Mouse (Mus musculus) MEL (cell line): ENCODE results near the gene Gm20481. TPM values are rescaled to one million over a fixed set of nuclear protein-coding genes. Genes with fewer than 3 reads are reported as not detected.

Source experiments
- DNase-seq: peaks from one replicate; pipeline ENCODE4 v3.0.0; 2011; ENCODE audit warnings: low read depth, low spot score
- H3K27ac ChIP-seq: 2 replicates; pipeline ENCODE4 v1.5.1; 2012; ENCODE audit warnings: low read depth, mild to moderate bottlenecking, control low read depth, low read length, moderate library complexity; ENCODE audit not compliant: control insufficient read depth
- H3K27me3 ChIP-seq, 2 experiments: fragments of 150-350 bp in 1 of 2; sonication (generic) in 1 of 2; 2 replicates each; pipeline ENCODE4 v1.6.1; 2012; ENCODE audit warnings: low read length in 2 of 2, mild to moderate bottlenecking in 2 of 2, improper control_type of control experiment in 1 of 2, moderate library complexity in 1 of 2; ENCODE audit not compliant: insufficient read depth in 2 of 2, control insufficient read depth in 1 of 2
- H3K36me3 ChIP-seq, 2 experiments: 2 replicates each; pipeline ENCODE4 v1.6.1; 2012 to 2014; ENCODE audit warnings: low read length in 2 of 2, improper control_type of control experiment in 1 of 2, inconsistent platforms in 1 of 2, mild to moderate bottlenecking in 1 of 2; ENCODE audit not compliant: insufficient read depth in 2 of 2, control insufficient read depth in 1 of 2
- H3K4me1 ChIP-seq, 2 experiments: fragments of 150-350 bp in 1 of 2; sonication (generic) in 1 of 2; 2 replicates each; pipeline ENCODE4 v1.6.1; 2012; ENCODE audit warnings: low read length in 2 of 2, improper control_type of control experiment in 1 of 2, mild to moderate bottlenecking in 1 of 2; ENCODE audit not compliant: insufficient read depth in 2 of 2, control insufficient read depth in 1 of 2
- H3K4me3 ChIP-seq, 2 experiments: fragments of 150-350 bp in 1 of 2; sonication (generic) in 1 of 2; 2 replicates each; pipeline ENCODE4 v1.5.1; 2012; ENCODE audit warnings: low read depth in 2 of 2, low read length in 2 of 2, mild to moderate bottlenecking in 2 of 2, moderate library complexity in 2 of 2, control low read depth in 1 of 2, improper control_type of control experiment in 1 of 2; ENCODE audit not compliant: control insufficient read depth in 1 of 2, insufficient read depth in 1 of 2
- H3K79me2 ChIP-seq: 2 replicates; pipeline ENCODE4 v1.6.1; 2012; ENCODE audit warnings: mild to moderate bottlenecking, low read length, moderate library complexity; ENCODE audit not compliant: control insufficient read depth, poor library complexity, insufficient read depth
- H3K9ac ChIP-seq: 2 replicates; pipeline ENCODE4 v1.6.1; 2012; ENCODE audit warnings: low read depth, mild to moderate bottlenecking, control low read depth, low read length, moderate library complexity; ENCODE audit not compliant: control insufficient read depth, poor library complexity, severe bottlenecking
- H3K9me3 ChIP-seq: fragments of 150-350 bp; sonication (generic); replicated peaks from 2 replicates; pipeline ENCODE4 v1.6.1; 2012; ENCODE audit warnings: mild to moderate bottlenecking, low read length, improper control_type of control experiment, moderate library complexity; ENCODE audit not compliant: insufficient read depth
- CHD1 ChIP-seq: IDR thresholded peaks from 2 replicates; pipeline ENCODE4 v1.6.1; 2012; ENCODE audit warnings: low read depth, mild to moderate bottlenecking, inconsistent platforms, low read length, improper control_type of control experiment
- CHD2 ChIP-seq: IDR thresholded peaks from 2 replicates; pipeline ENCODE4 v1.6.1; 2011; ENCODE audit warnings: low read length, improper control_type of control experiment
- CTCF ChIP-seq, 3 experiments: IDR thresholded peaks in 2 of 3; conservative IDR thresholded peaks in 1 of 3; 2 replicates each; pipeline ENCODE4 v1.5.1; 2011 to 2012; ENCODE audit warnings: low read length in 3 of 3, low read depth in 2 of 3, mild to moderate bottlenecking in 2 of 3, improper control_type of control experiment in 1 of 3, inconsistent platforms in 1 of 3, mixed read lengths in 1 of 3, moderate library complexity in 1 of 3; ENCODE audit not compliant: control insufficient read depth in 1 of 3, insufficient read depth in 1 of 3, poor library complexity in 1 of 3, severe bottlenecking in 1 of 3
- E2F4 ChIP-seq: IDR thresholded peaks from 2 replicates; pipeline ENCODE4 v1.6.1; 2011; ENCODE audit warnings: low read depth, low read length, improper control_type of control experiment, borderline replicate concordance
- ETS1 ChIP-seq: IDR thresholded peaks from 2 replicates; pipeline ENCODE4 v1.6.1; 2012; ENCODE audit warnings: low read depth, mild to moderate bottlenecking, inconsistent platforms, low read length, improper control_type of control experiment, moderate library complexity
- GABPA ChIP-seq: IDR thresholded peaks from 2 replicates; pipeline ENCODE4 v1.6.1; 2012; ENCODE audit warnings: low read depth, mild to moderate bottlenecking, inconsistent platforms, low read length, improper control_type of control experiment, moderate library complexity
- JUND ChIP-seq: IDR thresholded peaks from 2 replicates; pipeline ENCODE4 v1.6.1; 2011; ENCODE audit warnings: low read depth, mild to moderate bottlenecking, improper control_type of control experiment, low read length
- MAFK ChIP-seq: IDR thresholded peaks from 2 replicates; pipeline ENCODE4 v1.6.1; 2011; ENCODE audit warnings: low read depth, mild to moderate bottlenecking, low read length, improper control_type of control experiment, borderline replicate concordance
- MAX ChIP-seq: IDR thresholded peaks from 2 replicates; pipeline ENCODE4 v1.6.1; 2011; ENCODE audit warnings: low read length, improper control_type of control experiment
- MXI1 ChIP-seq: IDR thresholded peaks from 2 replicates; pipeline ENCODE4 v1.6.1; 2011; ENCODE audit warnings: mild to moderate bottlenecking, low read depth, low read length, improper control_type of control experiment
- MYB ChIP-seq: IDR thresholded peaks from 2 replicates; pipeline ENCODE4 v1.6.1; 2011; ENCODE audit warnings: mild to moderate bottlenecking, low read depth, low read length, improper control_type of control experiment
- MYC ChIP-seq: IDR thresholded peaks from 2 replicates; pipeline ENCODE4 v1.6.1; 2011; ENCODE audit warnings: low read depth, mild to moderate bottlenecking, low read length, improper control_type of control experiment, moderate library complexity
- NRF1 ChIP-seq: IDR thresholded peaks from 2 replicates; pipeline ENCODE4 v1.6.1; 2014; ENCODE audit warnings: low read depth, mild to moderate bottlenecking, inconsistent platforms, low read length, improper control_type of control experiment, moderate library complexity; ENCODE audit not compliant: poor library complexity, insufficient read depth, severe bottlenecking
- SMC3 ChIP-seq: IDR thresholded peaks from 2 replicates; pipeline ENCODE4 v1.6.1; 2011; ENCODE audit warnings: low read depth, low read length, improper control_type of control experiment
- TAL1 ChIP-seq: IDR thresholded peaks from 2 replicates; pipeline ENCODE4 v1.6.1; 2012; ENCODE audit warnings: mild to moderate bottlenecking, inconsistent platforms, low read length, moderate library complexity, mixed read lengths
- ZNF384 ChIP-seq: IDR thresholded peaks from 2 replicates; pipeline ENCODE4 v1.6.1; 2012; ENCODE audit warnings: low read depth, mild to moderate bottlenecking, inconsistent platforms, low read length, improper control_type of control experiment
- polyA plus RNA-seq, 2 experiments: library from polyadenylated mRNA; stranded (reverse) in 1 of 2; unstranded in 1 of 2; fragments of >175 nt in 1 of 2; fragments of >200 nt in 1 of 2; gene quantifications; 2 replicates each; pipeline versions ENCODE4 v1.2.1 to v1.2.4; 2012; ENCODE audit warnings: low replicate concordance in 2 of 2, low read depth in 1 of 2; ENCODE audit not compliant: insufficient read length in 2 of 2, insufficient read depth in 1 of 2, missing spikeins in 1 of 2
- total RNA-seq: library from RNA; depleted of rRNA; stranded (reverse); fragments of 300-350 nt; gene quantifications from 2 replicates; pipeline ENCODE4 v1.2.3, GENCODE M21; 2012

Gene Gm20481
- total and polyA plus RNA-seq, 3 experiments: not detected

DNA sequence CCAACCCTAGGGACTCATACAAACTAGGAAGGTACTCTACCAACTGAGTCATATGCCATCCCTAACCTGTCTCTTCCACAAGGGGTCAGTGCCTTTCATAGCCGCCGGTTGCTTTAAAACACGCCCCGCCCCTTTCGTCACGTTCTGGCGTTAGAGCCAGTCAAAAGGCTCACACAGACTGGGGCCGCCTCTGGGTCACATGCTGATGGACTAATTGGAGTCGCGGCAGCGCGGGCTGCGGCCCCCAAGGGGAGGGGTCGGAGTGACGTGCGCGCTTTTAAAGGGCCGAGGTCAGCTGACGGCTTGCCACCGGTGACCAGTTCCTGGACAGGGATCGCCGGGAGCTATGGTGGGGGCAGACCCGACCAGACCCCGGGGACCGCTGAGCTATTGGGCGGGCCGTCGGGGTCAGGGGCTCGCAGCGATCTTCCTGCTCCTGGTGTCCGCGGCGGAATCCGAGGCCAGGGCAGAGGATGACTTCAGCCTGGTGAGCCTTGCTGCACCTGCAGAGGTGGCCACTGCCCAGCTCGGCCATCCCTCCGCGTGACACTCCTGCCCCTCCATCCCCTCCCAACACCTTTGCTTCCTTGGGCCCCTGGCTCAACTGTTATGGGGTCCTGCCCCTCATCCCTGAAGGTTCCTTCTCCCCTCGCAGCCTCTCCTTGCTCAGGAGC is 38.5 kb upstream of the Gm20481 start, which contains the start of gene Neu1 (continued):
- TF ChIP-seq CHD1: no peak
- no peak for TF ChIP-seq MYB
- TF ChIP-seq ZNF384: no peak
- no peak for TF ChIP-seq JUND

- no peaks in the 10 kb centered on the region for H3K9me3 ChIP-seq
- no peak overlapping the region for H3K27ac ChIP-seq
- H3K9ac ChIP-seq: peak overlapping the region; percentile 68
- H3K36me3 ChIP-seq: peaks cover 0 to 6% of the 10 kb centered on the region in 2 experiments; a peak in 2 of 4 replicates
- peak overlapping the region; percentile 70 to 84 for H3K4me3 ChIP-seq
- DNase-seq: peak; percentile 52
- H3K27me3 ChIP-seq: no peaks in the 10 kb centered on the region
- H3K79me2 ChIP-seq: peaks cover 5% of the 10 kb centered on the region; the same call in 1 of the 2 replicates
- TF ChIP-seq CTCF (IDR thresholded peaks at IDR 0.05 in 2 of 3, conservative IDR thresholded peaks at IDR 0.05 in 1 of 3; ENCODE audit: control insufficient read depth in 1 of 3, insufficient read depth in 1 of 3, low read depth in 2 of 3, low read length in 3 of 3, poor library complexity in 1 of 3, severe bottlenecking in 1 of 3) (no peak), NRF1 (peak; percentile 60; the same call in 1 of the 2 replicates)
- H3K4me1 ChIP-seq: peaks cover 3 to 10% of the 10 kb centered on the region in 2 experiments; a peak in 3 of 4 replicates
These were observed 38.0 kb upstream of the Gm20481 start for GRCm38 (mm10) chr17:34931735-34932098.

DNA sequence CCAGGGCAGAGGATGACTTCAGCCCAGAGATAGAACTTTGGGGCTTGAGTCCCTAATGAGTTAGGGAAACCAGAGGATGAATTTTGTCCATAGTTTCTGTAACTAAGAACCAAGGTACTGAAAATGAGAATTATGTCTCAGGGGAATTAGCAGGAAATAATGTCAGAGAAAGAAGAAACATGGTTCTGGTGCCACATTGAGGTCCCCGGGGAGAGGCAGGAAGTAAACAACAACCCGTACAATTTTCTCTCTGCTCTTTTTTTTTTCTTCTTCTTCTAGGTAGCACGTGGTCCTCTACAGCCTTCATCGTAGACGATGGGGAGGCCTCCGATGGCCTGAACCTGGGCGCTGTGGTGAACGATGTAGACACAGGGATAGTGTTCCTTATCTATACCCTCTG is 37.4 kb upstream of the Gm20481 start:
- H3K4me3 ChIP-seq: peak overlapping the region in 1 of 2 experiments; percentile 70; a peak in 2 of 4 replicates
- peaks cover 0 to 6% of the 10 kb centered on the region in 2 experiments; a peak in 2 of 4 replicates for H3K36me3 ChIP-seq
- no peaks in the 10 kb centered on the region for H3K9me3 ChIP-seq
- H3K79me2 ChIP-seq: peaks cover 5% of the 10 kb centered on the region; the same call in 1 of the 2 replicates
- no peaks in the 10 kb centered on the region for H3K27me3 ChIP-seq
- H3K27ac ChIP-seq: no peak overlapping the region
- peak overlapping the region; percentile 68 for H3K9ac ChIP-seq
- TF ChIP-seq GABPA (no peak), E2F4 (no peak), MXI1 (0 out of 2 replicates have a peak, but pooled peaks have one; percentile 33), ETS1 (no peak), CHD2 (no peak), TAL1 (no peak), NRF1 (no peak), ZNF384 (no peak), MAX (0 out of 2 replicates have a peak, but pooled peaks have one; percentile 10), SMC3 (no peak), MAFK (no peak), MYC (no peak)
- peaks cover 3 to 10% of the 10 kb centered on the region in 2 experiments; a peak in 3 of 4 replicates for H3K4me1 ChIP-seq
- DNase-seq: no peak
